In genomic region chr2:19367114-19367513, GRCm38 (mm10) we compare ENCODE assay signal across 19 mouse cellular contexts. TPM values are rescaled to one million over a fixed set of nuclear protein-coding genes. Genes with fewer than 3 reads are reported as not detected.
DNase-seq lines count a peak whose midpoint lies in the region; ATAC-seq lines count a peak whose summit lies in the region.
"Had no signal": no experiment of that assay in that cellular context is flagged by ENCODE, and none has a peak within 500 bp of the region (broad histone marks: within the 10 kb centered on the region; RNA-seq: fewer than 3 reads in every experiment).

No protein-coding gene starts in this region.

- H3K4me1 ChIP-seq in embryonic facial prominence, embryonic 13.5 days: no peaks in the 10 kb centered on the region
- H3K4me1 ChIP-seq in embryonic facial prominence, embryonic 10.5 days: peaks cover 14% of the 10 kb centered on the region
- peaks cover 2% of the 10 kb centered on the region; the same call in 1 of the 2 replicates for H3K4me1 ChIP-seq in lung, embryonic 15.5 days
- H3K4me1 ChIP-seq: forebrain, embryonic 13.5 days had no signal

- H3K4me3 ChIP-seq in embryonic facial prominence, embryonic 13.5 days: 0 out of 2 replicates have a peak overlapping the region, but pooled peaks have one; percentile 0
- no peak overlapping the region for H3K4me3 ChIP-seq in embryonic facial prominence, embryonic 10.5 days
- peak overlapping the region; percentile 13 for H3K4me3 ChIP-seq in lung, embryonic 15.5 days
- H3K4me3 ChIP-seq: forebrain, embryonic 13.5 days; heart, embryonic 10.5 days; hindbrain, embryonic 13.5 days had no signal

- no peak overlapping the region for H3K9ac ChIP-seq in embryonic facial prominence, embryonic 13.5 days
- no peak overlapping the region for H3K9ac ChIP-seq in lung, embryonic 15.5 days
- H3K9ac ChIP-seq: forebrain, embryonic 13.5 days; hindbrain, embryonic 13.5 days had no signal

- H3K4me2 ChIP-seq in embryonic facial prominence, embryonic 13.5 days: no peak overlapping the region
- no peak overlapping the region for H3K4me2 ChIP-seq in lung, embryonic 15.5 days
- H3K4me2 ChIP-seq: forebrain, embryonic 13.5 days; hindbrain, embryonic 13.5 days had no signal

- no peaks in the 10 kb centered on the region for H3K36me3 ChIP-seq in embryonic facial prominence, embryonic 13.5 days
- no peaks in the 10 kb centered on the region for H3K36me3 ChIP-seq in embryonic facial prominence, embryonic 10.5 days (replicated peaks)
- H3K36me3 ChIP-seq in lung, embryonic 15.5 days: no peaks in the 10 kb centered on the region
- H3K36me3 ChIP-seq: heart, embryonic 10.5 days; hindbrain, embryonic 13.5 days had no signal

- no peaks in the 10 kb centered on the region for H3K9me3 ChIP-seq in embryonic facial prominence, embryonic 13.5 days
- H3K9me3 ChIP-seq in embryonic facial prominence, embryonic 10.5 days: no peaks in the 10 kb centered on the region
- H3K9me3 ChIP-seq in lung, embryonic 15.5 days: no peaks in the 10 kb centered on the region
- H3K9me3 ChIP-seq: forebrain, embryonic 13.5 days; heart, embryonic 10.5 days; hindbrain, embryonic 13.5 days had no signal

- H3K27ac ChIP-seq in embryonic facial prominence, embryonic 13.5 days: no peak overlapping the region
- no peak overlapping the region; the same call in 1 of the 2 replicates for H3K27ac ChIP-seq in embryonic facial prominence, embryonic 10.5 days (replicated peaks)
- no peak overlapping the region for H3K27ac ChIP-seq in lung, embryonic 15.5 days
- H3K27ac ChIP-seq: forebrain, embryonic 13.5 days; heart, embryonic 10.5 days; hindbrain, embryonic 13.5 days; hindbrain, postnatal 0 days had no signal

- no peak for ATAC-seq in embryonic facial prominence, embryonic 13.5 days (ENCODE audit: insufficient number of reproducible peaks, insufficient read depth, low FRiP score, low TSS enrichment, low read depth)
- no peak for ATAC-seq in lung, embryonic 15.5 days (ENCODE audit: borderline replicate concordance, extremely low read depth, low FRiP score, low TSS enrichment)
- ATAC-seq: CD4-positive, CD25-positive, alpha-beta regulatory T cell, adult 4 months; forebrain, embryonic 13.5 days; hindbrain, postnatal 0 days had no signal

- no peaks in the 10 kb centered on the region for H3K27me3 ChIP-seq in embryonic facial prominence, embryonic 13.5 days
- H3K27me3 ChIP-seq in embryonic facial prominence, embryonic 10.5 days (replicated peaks; ENCODE audit: low read depth, poor library complexity, severe bottlenecking): 0 out of 2 replicates have a peak, but pooled peaks cover 3% of the 10 kb centered on the region
- H3K27me3 ChIP-seq in lung, embryonic 15.5 days: no peaks in the 10 kb centered on the region
- H3K27me3 ChIP-seq: forebrain, embryonic 13.5 days; hindbrain, embryonic 13.5 days had no signal

- intact Hi-C loops in heart, postnatal 36 days (cut with DNase I): no loop called here

- WGBS in embryonic facial prominence, embryonic 13.5 days: 74% methylated on average over 11 of the region's 11 CpGs
- WGBS in embryonic facial prominence, embryonic 10.5 days: 80% methylated on average over 11 of the region's 11 CpGs
- WGBS in lung, embryonic 15.5 days: 64% methylated on average over 11 of the region's 11 CpGs

- DNase-seq in embryonic facial prominence, embryonic 10.5 days (ENCODE audit: low spot score): no peak
- DNase-seq in ZHBTc4 (ENCODE audit: low read depth, low spot score): peak; percentile 30
- DNase-seq in lung, postnatal 36 days: peak; percentile 40
- no peak for DNase-seq in layer of hippocampus, postnatal 10 days (ENCODE audit: low spot score in 2 of 2)
- no peak for DNase-seq in adrenal gland, adult 18-20 months (ENCODE audit: low spot score in 2 of 2)
- DNase-seq in heart, postnatal 36 days: no peak
- DNase-seq: adrenal gland, adult 8-10 months; B cell, adult 2 months; cerebellum, adult 18-20 months; cerebellum, adult 9-11 months; heart, adult 18-20 months; heart, postnatal 10 days had no signal

RNA-seq across cellular contexts. Expression of gene Msrb2, which starts 4.1 kb away (rescaled TPM):
- 29.2 and 33.2 TPM in 2 replicates for polyA plus RNA-seq in embryonic facial prominence, embryonic 13.5 days (2015; fragmentation: Nextera tagmentation; extraction: Ambion mirVana)
- polyA plus RNA-seq in embryonic facial prominence, embryonic 10.5 days (2016; fragmentation: Nextera tagmentation; extraction: Ambion mirVana): 20.8 and 22.9 TPM in 2 replicates
- polyA plus RNA-seq in lung, embryonic 15.5 days (2015; fragmentation: Nextera tagmentation; extraction: Ambion mirVana): 31.9 and 32.7 TPM in 2 replicates
- total RNA-seq in layer of hippocampus, postnatal 10 days (2021): 10 to 100 TPM; 17.4 to 19.4 TPM
- 10 to 100 TPM; 24.6 to 27.9 TPM for total RNA-seq in adrenal gland, adult 18-20 months (2021)
- 10 to 100 TPM; 64.8 to 68.8 TPM for total RNA-seq in heart, postnatal 36 days (2021)

Comparison
In these comparisons a context has a peak if more than half of its experiments do, and no peak if none do; other contexts are left out.
1. DNase-seq: peak in ZHBTc4 (single experiment) and lung, postnatal 36 days (single experiment); none in embryonic facial prominence, embryonic 10.5 days (single experiment), layer of hippocampus, postnatal 10 days (0 of 2), adrenal gland, adult 18-20 months (0 of 2) and heart, postnatal 36 days (0 of 2).